Mouse (Mus musculus) forebrain, embryonic 11.5 days (tissue): Measurements from ENCODE around the gene Itgb4. TPM values are rescaled to one million over a fixed set of nuclear protein-coding genes. Genes with fewer than 3 reads are reported as not detected.
"Not testable (repeated sequence)": the region's sequence is repeated elsewhere in the genome, so short reads cannot be mapped to it uniquely, and the experiment has no call there.

ENCODE experiments used
- ATAC-seq: fragments of 200-750 bp; cut with Nextera tagmentation; replicated peaks from 2 replicates; pipeline ENCODE4 v1.8.0; 2017; ENCODE audit warnings: moderate TSS enrichment; ENCODE audit not compliant: low FRiP score
- DNase-seq: peaks from one replicate; pipeline ENCODE4 v3.0.0-alpha.2; 2017; ENCODE audit warnings: low spot score
- H3K27ac ChIP-seq: fragments of 300-500 bp; sonication (generic); 2 replicates; pipeline ENCODE4 v1.5.1; 2014; ENCODE audit warnings: low read depth, low read length
- H3K27me3 ChIP-seq: fragments of 300-500 bp; sonication (generic); 2 replicates; pipeline ENCODE4 v1.6.1; 2014; ENCODE audit warnings: mild to moderate bottlenecking, low read length, mixed read lengths; ENCODE audit not compliant: control insufficient read depth, insufficient read depth
- H3K36me3 ChIP-seq: fragments of 300-500 bp; sonication (generic); 2 replicates; pipeline ENCODE4 v1.6.1; 2014; ENCODE audit warnings: mild to moderate bottlenecking, low read length, moderate library complexity, mixed read lengths; ENCODE audit not compliant: control insufficient read depth, insufficient read depth
- H3K4me1 ChIP-seq: fragments of 300-500 bp; sonication (generic); replicated peaks from 2 replicates; pipeline ENCODE4 v1.6.1; 2014; ENCODE audit warnings: low read length, mixed read lengths; ENCODE audit not compliant: control insufficient read depth, insufficient read depth
- H3K4me2 ChIP-seq: fragments of 300-500 bp; sonication (generic); 2 replicates; pipeline ENCODE4 v1.6.1; 2014; ENCODE audit warnings: low read depth, mild to moderate bottlenecking, low read length, moderate library complexity, mixed read lengths; ENCODE audit not compliant: severe bottlenecking
- H3K4me3 ChIP-seq: fragments of 300-500 bp; sonication (generic); 2 replicates; pipeline ENCODE4 v1.5.1; 2014; ENCODE audit warnings: low read depth, low read length
- H3K9ac ChIP-seq: fragments of 300-500 bp; sonication (generic); 2 replicates; pipeline ENCODE4 v1.6.1; 2014; ENCODE audit warnings: low read length
- H3K9me3 ChIP-seq: fragments of 300-500 bp; sonication (generic); 2 replicates; pipeline ENCODE4 v1.6.1; 2016; ENCODE audit warnings: low read length, mixed read lengths; ENCODE audit not compliant: control insufficient read depth
- WGBS: fragments of 180-500 bp; shearing (Covaris S2); extraction: QIAGEN DNeasy Blood & Tissue Kit; methylation state at CpG from one replicate; pipeline ENCODE4 v1.1.7; 2014; 5-methylcytosine and 5-hydroxymethylcytosine counted together
- polyA plus RNA-seq: library from polyadenylated mRNA; unstranded; fragments of >200 nt; fragmentation: Nextera tagmentation; extraction: Ambion mirVana; gene quantifications from 2 replicates; pipeline ENCODE4 v1.2.1, GENCODE M21; 2014

Gene Itgb4
- polyA plus RNA-seq, 1 experiment from 2014 or later: 0.57 TPM

- Histone ChIP-seq H3K4me2 (no peak overlapping the region), H3K4me1 (peaks cover 27% of the 10 kb centered on the region), H3K9me3 (no peaks in the 10 kb centered on the region), H3K4me3 (no peak overlapping the region), H3K36me3 (no peaks in the 10 kb centered on the region), H3K27ac (no peak overlapping the region), H3K9ac (no peak overlapping the region), H3K27me3 (no peaks in the 10 kb centered on the region)
- ATAC-seq (no peak), DNase-seq (no peak)
- whole genome bisulfite sequencing: 91% methylated on average over 11 of the region's 11 CpGs
Observed at GRCm38 (mm10) chr11:116009661-116010060, 35.2 kb downstream of the Itgb4 start.

GRCm38 (mm10) chr11:116010146-116010545 is 35.6 kb downstream of the Itgb4 start:
- H3K4me3 ChIP-seq: no peak overlapping the region
- ATAC-seq: no peak
- no peaks in the 10 kb centered on the region for H3K27me3 ChIP-seq
- H3K4me1 ChIP-seq: peaks cover 27% of the 10 kb centered on the region
- WGBS: 96% methylated on average over 8 of the region's 8 CpGs
- no peak overlapping the region for H3K27ac ChIP-seq
- DNase-seq: no peak
- H3K4me2 ChIP-seq: no peak overlapping the region
- H3K9me3 ChIP-seq: no peaks in the 10 kb centered on the region
- H3K9ac ChIP-seq: no peak overlapping the region
- H3K36me3 ChIP-seq: no peaks in the 10 kb centered on the region

GRCm38 (mm10) chr11:116010948-116011347 is 36.4 kb downstream of the Itgb4 start:
- no peaks in the 10 kb centered on the region for H3K27me3 ChIP-seq
- no peaks in the 10 kb centered on the region for H3K9me3 ChIP-seq
- no peak overlapping the region for H3K9ac ChIP-seq
- no peak for DNase-seq
- H3K4me3 ChIP-seq: no peak overlapping the region
- H3K36me3 ChIP-seq: no peaks in the 10 kb centered on the region
- 86% methylated on average over 5 of the region's 5 CpGs for WGBS
- no peak overlapping the region for H3K4me2 ChIP-seq
- H3K4me1 ChIP-seq: peaks cover 19% of the 10 kb centered on the region; the same call in 1 of the 2 replicates
- no peak for ATAC-seq
- H3K27ac ChIP-seq: 0 out of 2 replicates have a peak overlapping the region, but pooled peaks have one; percentile 12

- peak overlapping the region; percentile 73 for H3K9ac ChIP-seq
- peak overlapping the region; percentile 48; the same call in 1 of the 2 replicates for H3K27ac ChIP-seq
- 0 out of 2 replicates have a peak, but pooled peaks have one; percentile 13 for ATAC-seq
- H3K9me3 ChIP-seq: no peaks in the 10 kb centered on the region
- H3K27me3 ChIP-seq: no peaks in the 10 kb centered on the region
- H3K4me2 ChIP-seq: peak overlapping the region; percentile 78
- H3K36me3 ChIP-seq: no peaks in the 10 kb centered on the region
- peaks cover 19% of the 10 kb centered on the region; the same call in 1 of the 2 replicates for H3K4me1 ChIP-seq
- DNase-seq: no peak
- 19% methylated on average over 14 of the region's 14 CpGs for WGBS
- H3K4me3 ChIP-seq: peak overlapping the region; percentile 44
Observed at GRCm38 (mm10) chr11:116011529-116012261, 37.2 kb downstream of the Itgb4 start.

DNA sequence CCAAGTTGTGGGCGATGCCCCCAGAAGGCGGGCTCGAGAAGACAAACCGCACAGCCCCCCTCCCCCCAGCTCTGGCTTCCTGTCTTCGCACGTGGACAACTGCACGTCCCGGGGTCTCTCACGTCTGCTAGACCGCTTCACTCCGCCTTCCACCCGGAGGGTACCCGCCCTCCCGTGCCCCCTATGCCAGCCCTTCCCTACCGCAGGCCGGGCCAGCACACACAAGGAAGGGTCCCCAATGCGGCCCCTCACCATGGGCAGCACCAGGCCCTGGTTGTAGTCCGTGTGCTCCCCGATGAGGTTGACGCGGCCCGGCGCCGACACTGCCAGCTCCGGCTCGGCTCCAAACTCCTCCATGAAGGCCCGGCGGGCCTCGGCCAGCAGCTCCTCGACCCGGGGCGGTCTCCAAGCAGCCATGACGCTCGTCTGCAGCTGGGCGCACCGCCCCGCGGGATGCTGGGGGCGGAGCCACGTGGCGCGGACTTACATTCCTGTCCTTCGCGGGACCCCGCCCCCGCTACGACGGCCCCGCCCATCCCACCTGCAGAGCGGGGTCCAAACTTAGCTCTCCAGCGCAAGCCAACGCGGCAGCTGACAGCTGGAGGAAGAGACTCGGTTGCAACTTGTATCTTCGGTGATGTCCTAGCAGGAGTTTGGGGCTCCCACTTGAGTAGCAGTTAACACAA is 37.9 kb downstream of the Itgb4 start, which contains the start of gene Galk1:
Gene Galk1, minus strand, starts transcription at position 458 of the 686 bp plus-strand sequence.
- Histone ChIP-seq H3K27me3 (no peaks in the 10 kb centered on the region), H3K4me3 (peak within 1 kb of the TSS; percentile 44), H3K27ac (peak within 1 kb of the TSS; percentile 48), H3K36me3 (no peaks in the 10 kb centered on the region), H3K9me3 (no peaks in the 10 kb centered on the region), H3K4me2 (peak within 1 kb of the TSS; percentile 78), H3K4me1 (peaks cover 19% of the 10 kb centered on the region; the same call in 1 of the 2 replicates), H3K9ac (peak within 1 kb of the TSS; percentile 73)
- ATAC-seq (peak; percentile 87), DNase-seq (peak; percentile 96)
- WGBS: under 1% methylated on average over 55 of the region's 55 CpGs

DNA sequence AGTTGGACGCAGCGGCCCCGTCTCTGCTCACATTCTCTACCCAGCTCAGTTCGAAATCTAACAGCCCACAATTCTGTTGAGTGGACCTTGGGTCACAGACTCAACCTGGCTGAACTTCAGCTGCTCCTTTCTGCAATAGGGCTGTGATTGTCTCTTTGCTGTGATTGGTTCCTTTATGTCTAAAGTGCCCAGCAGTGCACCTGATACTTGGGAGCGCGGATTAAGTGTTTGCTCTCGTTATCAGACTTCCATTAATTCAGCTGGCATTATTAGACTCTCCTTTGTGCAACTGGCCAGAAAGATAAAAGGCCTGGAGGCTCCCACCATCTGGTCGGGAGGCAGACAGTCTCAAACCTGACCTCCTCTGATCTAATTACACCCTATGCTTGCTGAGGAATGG is 40.3 kb downstream of the Itgb4 start:
- Histone ChIP-seq H3K27me3 (no peaks in the 10 kb centered on the region), H3K9ac (no peak overlapping the region), H3K4me1 (peaks cover 19% of the 10 kb centered on the region; the same call in 1 of the 2 replicates), H3K27ac (no peak overlapping the region), H3K4me2 (no peak overlapping the region), H3K36me3 (no peaks in the 10 kb centered on the region), H3K9me3 (no peaks in the 10 kb centered on the region), H3K4me3 (no peak overlapping the region)
- ATAC-seq: no peak
- WGBS: 52% methylated on average over 8 of the region's 8 CpGs
- DNase-seq: no peak

- H3K4me3 ChIP-seq: no peak overlapping the region
Observed at GRCm38 (mm10) chr11:116018106-116018505, 43.6 kb downstream of the Itgb4 start.

DNA sequence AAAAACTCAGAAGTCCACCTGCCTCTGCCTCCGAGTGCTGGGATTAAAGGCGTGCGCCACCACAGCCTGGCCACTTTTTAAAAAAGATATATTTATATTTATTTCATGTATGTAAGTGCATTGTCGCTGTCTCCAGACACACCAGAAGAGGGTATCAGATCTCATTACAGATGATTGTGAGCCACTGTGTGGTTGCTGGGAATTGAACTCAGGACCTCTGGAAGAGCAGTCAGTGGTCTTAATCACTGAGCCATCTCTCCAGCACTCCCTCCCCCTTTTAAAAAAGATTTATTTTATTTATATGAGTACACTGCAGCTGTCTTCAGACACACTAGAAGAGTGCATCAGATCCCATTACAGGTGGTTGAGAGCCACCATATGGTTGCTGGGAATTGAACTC is 44.4 kb downstream of the Itgb4 start:
- H3K4me1 ChIP-seq, H3K9ac ChIP-seq, H3K9me3 ChIP-seq, H3K27me3 ChIP-seq, ATAC-seq, DNase-seq, H3K36me3 ChIP-seq, H3K4me2 ChIP-seq, H3K27ac ChIP-seq, H3K4me3 ChIP-seq: not testable (repeated sequence)
- 92% methylated on average over 4 of the region's 4 CpGs for WGBS

More at GRCm38 (mm10) chr11:116018106-116018505, 43.6 kb downstream of the Itgb4 start:
- no peak for DNase-seq
- Histone ChIP-seq H3K36me3 (no peaks in the 10 kb centered on the region; the same call in 1 of the 2 replicates), H3K9ac (no peak overlapping the region), H3K27ac (no peak overlapping the region), H3K4me2 (no peak overlapping the region), H3K27me3 (no peaks in the 10 kb centered on the region), H3K9me3 (no peaks in the 10 kb centered on the region), H3K4me1 (peaks cover 6% of the 10 kb centered on the region; the same call in 1 of the 2 replicates)
- peak; percentile 43; the same call in 1 of the 2 replicates for ATAC-seq
- 24% methylated on average over 6 of the region's 6 CpGs for WGBS
